Mouse (Mus musculus): ENCODE measurements around the gene Mr1. TPM values are rescaled to one million over a fixed set of nuclear protein-coding genes. Genes with fewer than 3 reads are reported as not detected.

Gene Mr1
- polyA plus RNA-seq, 1 experiment = 13.8 TPM

DNA sequence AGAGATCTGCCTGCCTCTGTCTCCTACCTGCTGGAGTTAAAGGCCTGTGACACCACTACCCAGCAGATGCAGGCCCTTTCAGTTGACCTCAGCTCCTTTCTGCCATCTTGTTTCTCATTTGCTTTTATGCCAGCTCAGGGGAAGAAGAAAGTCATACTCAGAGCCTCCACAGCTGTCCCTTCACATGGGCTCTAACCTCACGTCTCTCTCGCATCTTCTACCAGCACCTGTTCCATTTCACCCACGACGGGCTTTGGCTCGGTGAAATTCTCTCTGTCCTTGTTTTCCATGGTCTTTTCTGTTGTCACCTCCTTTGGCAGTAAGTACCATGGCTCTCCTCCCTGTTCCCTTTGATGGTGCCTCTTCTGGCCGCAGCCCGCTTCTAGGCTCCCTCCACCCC, 56.3 kb downstream of the Mr1 start:
- peaks cover 33% of the 10 kb centered on the region for H3K4me1 ChIP-seq (ENCODE audit: control insufficient read depth, insufficient read depth, low read length)
- H3K27ac ChIP-seq (ENCODE audit: insufficient read depth, low read length) = no peak overlapping the region; the same call in 1 of the 2 replicates
- H3K4me3 ChIP-seq (ENCODE audit: insufficient read depth, low read length) = no peak overlapping the region
- TF ChIP-seq POLR2A (IDR thresholded peaks at IDR 0.05; ENCODE audit: low read depth, low read length) = no peak
- TF ChIP-seq CTCF (IDR thresholded peaks at IDR 0.05; ENCODE audit: borderline replicate concordance, insufficient read depth, low read length) = no peak

DNA sequence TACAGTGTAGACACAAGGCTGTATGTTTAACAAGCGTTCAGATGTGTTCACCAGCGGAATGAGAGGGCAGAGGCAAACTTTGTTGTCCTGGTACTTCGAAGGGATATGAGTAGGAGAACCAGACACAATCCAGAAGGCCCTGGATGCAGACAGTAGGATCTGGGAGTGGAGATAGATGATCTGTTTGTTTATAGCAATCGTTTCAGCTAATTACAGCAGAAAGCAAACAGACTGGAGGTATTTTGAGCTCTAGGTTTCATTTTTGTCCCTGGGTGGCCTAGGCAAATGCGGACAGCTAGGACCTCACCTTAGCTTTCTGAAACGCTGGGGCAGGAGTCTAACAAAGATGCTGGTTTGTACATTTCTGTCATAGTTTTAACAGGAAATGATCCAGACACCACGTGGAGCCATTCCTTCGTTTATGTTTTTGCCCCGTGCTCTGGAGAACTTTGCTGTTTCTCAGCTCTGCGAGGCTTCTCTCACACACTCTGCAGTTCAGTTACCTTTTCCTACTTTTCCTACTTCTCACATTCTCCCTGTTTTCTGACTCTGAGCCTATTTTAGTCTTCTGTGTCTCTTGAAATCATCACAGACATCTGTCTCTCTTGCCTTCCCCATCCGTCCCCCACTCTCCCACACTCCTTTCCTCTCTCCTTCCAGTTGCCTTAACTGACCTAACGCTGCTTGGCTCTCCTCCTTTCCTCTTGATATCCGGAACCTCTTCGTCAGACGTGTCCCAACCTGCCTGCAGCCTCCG, 57.6 kb downstream of the Mr1 start:
- H3K4me1 ChIP-seq (ENCODE audit: control insufficient read depth, insufficient read depth, low read length) = peaks cover 31% of the 10 kb centered on the region
- peak overlapping the region; percentile 72 for H3K27ac ChIP-seq (ENCODE audit: insufficient read depth, low read length)
- H3K4me3 ChIP-seq (ENCODE audit: insufficient read depth, low read length) = no peak overlapping the region
- TF ChIP-seq POLR2A (IDR thresholded peaks at IDR 0.05; ENCODE audit: low read depth, low read length) (no peak), CTCF (IDR thresholded peaks at IDR 0.05; ENCODE audit: borderline replicate concordance, insufficient read depth, low read length) (no peak)

DNA sequence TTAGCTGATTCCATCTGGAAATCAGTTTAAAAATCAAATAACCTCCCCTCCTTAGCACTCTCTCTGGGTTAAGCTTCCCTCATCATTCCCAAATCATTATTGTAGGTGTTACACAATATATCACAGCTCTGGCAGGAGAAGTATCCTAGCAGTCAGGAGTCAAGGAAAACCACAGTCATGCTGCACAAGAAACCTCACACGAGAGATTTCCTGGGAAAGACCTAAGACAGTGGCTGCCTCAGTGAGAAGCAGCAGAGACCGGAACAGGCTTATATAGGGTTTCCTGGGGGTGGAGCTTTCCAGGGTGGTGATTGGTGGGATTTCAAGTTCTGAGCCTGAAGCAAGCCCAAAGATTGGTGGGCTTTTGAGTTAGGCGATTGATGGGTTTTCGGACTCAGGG, 58.6 kb downstream of the Mr1 start:
- TF ChIP-seq POLR2A (IDR thresholded peaks at IDR 0.05; ENCODE audit: low read depth, low read length) (no peak), CTCF (IDR thresholded peaks at IDR 0.05; ENCODE audit: borderline replicate concordance, insufficient read depth, low read length) (no peak)
- no peak overlapping the region for H3K27ac ChIP-seq (ENCODE audit: insufficient read depth, low read length)
- peaks cover 29% of the 10 kb centered on the region for H3K4me1 ChIP-seq (ENCODE audit: control insufficient read depth, insufficient read depth, low read length)

DNA sequence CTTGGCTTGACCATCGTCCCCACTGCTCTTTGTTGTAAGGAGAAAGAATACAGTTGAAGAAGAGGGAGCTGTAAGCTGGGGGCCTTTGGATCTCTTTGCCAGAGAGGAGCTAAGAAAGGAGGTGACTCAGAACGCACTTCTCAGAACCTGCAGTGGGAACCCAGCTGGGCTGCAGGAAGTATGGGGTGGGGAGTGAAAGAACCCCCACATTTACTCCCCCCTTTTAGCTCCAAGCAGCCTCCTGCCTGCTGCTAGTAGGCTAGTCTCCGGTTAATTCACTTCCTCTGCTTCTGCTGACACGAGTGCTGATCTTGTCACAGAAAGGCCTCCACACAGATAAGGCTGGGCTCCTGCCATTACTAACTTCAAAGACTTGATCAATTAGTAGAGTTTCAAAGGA, 59.7 kb downstream of the Mr1 start:
- TF ChIP-seq CTCF (IDR thresholded peaks at IDR 0.05; ENCODE audit: borderline replicate concordance, insufficient read depth, low read length) (no peak), POLR2A (IDR thresholded peaks at IDR 0.05; ENCODE audit: low read depth, low read length) (no peak)
- Histone ChIP-seq H3K4me1 (ENCODE audit: control insufficient read depth, insufficient read depth, low read length) (peaks cover 30% of the 10 kb centered on the region), H3K4me3 (ENCODE audit: insufficient read depth, low read length) (no peak overlapping the region), H3K27ac (ENCODE audit: insufficient read depth, low read length) (peak overlapping the region; percentile 47; the same call in 1 of the 2 replicates)

More for the DNA sequence above, 58.6 kb downstream of the Mr1 start:
- no peak overlapping the region for H3K4me3 ChIP-seq (ENCODE audit: insufficient read depth, low read length)

DNA sequence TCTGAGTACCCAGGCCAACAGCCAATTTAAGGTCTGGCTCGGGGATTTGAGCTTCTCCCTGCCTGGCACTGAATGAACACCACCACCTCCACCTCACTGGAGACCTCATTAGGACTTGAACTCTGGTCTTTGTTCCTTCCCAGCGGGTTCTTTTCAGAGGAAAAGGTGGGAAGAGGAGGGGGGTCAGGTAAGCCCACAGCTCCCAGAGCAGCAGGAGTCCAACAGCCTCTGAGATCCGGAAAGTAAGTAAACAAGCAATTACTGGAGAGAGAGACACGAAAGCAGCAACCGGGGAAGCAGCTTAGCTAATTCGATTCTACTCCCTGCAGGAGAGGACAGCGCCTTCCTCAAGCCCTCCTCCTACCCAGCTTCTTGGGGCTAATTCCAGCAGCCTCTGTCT, 60.2 kb downstream of the Mr1 start:
- no peak overlapping the region for H3K4me3 ChIP-seq (ENCODE audit: insufficient read depth, low read length)
- peaks cover 27% of the 10 kb centered on the region for H3K4me1 ChIP-seq (ENCODE audit: control insufficient read depth, insufficient read depth, low read length)
- H3K27ac ChIP-seq (ENCODE audit: insufficient read depth, low read length) = peak overlapping the region; percentile 47; the same call in 1 of the 2 replicates
- TF ChIP-seq CTCF (IDR thresholded peaks at IDR 0.05; ENCODE audit: borderline replicate concordance, insufficient read depth, low read length) (no peak), POLR2A (IDR thresholded peaks at IDR 0.05; ENCODE audit: low read depth, low read length) (no peak)

DNA sequence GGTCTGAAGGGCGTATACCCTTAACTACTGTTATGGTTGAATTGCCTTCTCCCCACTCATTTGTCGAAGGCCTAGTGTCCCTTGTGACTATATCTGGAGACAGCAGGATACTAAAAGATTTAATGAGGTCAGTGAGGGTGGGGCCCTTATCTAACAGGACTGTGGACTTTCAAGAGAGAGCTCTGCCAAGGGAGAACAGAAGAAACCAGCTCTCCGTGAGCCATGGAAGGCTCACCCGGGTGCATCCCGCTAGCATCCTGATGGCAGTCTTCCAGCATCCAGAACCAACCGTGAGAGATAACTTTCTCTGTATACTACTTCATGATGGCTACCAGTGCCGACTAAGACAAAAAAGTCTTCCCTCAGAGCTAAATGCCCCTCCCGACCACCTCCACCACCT, 61.8 kb downstream of the Mr1 start:
- H3K4me1 ChIP-seq (ENCODE audit: control insufficient read depth, insufficient read depth, low read length) = peaks cover 24% of the 10 kb centered on the region
- H3K4me3 ChIP-seq (ENCODE audit: insufficient read depth, low read length) = no peak overlapping the region
- no peak for TF ChIP-seq POLR2A (IDR thresholded peaks at IDR 0.05; ENCODE audit: low read depth, low read length)
- no peak for TF ChIP-seq CTCF (IDR thresholded peaks at IDR 0.05; ENCODE audit: borderline replicate concordance, insufficient read depth, low read length)
- H3K27ac ChIP-seq (ENCODE audit: insufficient read depth, low read length) = no peak overlapping the region

DNA sequence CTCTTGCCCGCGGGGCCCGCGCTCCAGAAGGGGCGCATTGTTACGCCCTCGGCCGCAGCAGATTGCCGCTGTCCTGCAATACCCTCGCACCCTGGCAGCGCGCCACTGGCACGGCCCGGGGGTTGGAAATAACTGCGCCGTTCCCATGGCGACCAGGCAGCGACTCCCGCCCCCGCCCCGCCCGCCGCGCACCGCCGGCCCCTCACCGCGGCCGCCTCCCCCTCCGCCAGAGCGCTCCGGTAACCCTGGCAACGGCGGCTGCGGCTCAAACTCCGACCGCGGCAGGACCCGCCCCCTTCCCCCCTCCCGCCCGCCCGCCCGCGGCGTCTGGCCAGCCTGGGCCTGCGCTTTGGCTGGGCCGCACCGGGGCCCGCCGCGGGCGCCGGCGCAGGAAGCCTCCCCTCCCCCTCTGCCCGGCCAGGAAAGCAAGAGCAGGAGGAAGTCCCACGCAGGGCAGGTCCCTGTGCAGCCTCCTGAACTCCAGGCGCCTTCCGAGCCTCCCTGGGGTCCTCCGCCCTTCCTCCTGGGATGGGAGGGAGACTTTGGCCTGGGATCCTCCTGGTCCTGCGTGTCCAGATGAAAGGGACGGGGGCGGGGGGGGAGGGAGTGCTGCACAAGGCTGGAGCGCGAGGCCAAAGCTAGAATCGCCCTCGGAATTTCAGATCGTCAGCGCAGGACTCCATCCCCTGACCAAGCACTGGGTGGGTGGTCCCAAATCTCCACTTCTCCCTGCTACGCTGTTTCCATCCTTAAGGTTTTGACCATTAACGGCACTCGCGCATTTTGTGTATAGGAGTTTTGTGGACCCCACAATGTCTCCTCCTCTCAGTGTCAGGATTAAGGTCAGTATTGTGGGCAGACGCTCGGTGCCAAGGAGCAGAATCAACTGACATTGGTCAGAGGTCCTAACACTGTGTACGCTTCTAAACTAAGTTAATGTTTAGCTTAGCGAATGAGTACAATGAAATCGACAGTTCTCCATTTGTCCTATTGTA, 63.0 kb downstream of the Mr1 start:
- TF ChIP-seq CTCF (IDR thresholded peaks at IDR 0.05; ENCODE audit: borderline replicate concordance, insufficient read depth, low read length) = no peak
- peak; percentile 65; the same call in 1 of the 2 replicates for TF ChIP-seq POLR2A (IDR thresholded peaks at IDR 0.05; ENCODE audit: low read depth, low read length)
- H3K4me1 ChIP-seq (ENCODE audit: control insufficient read depth, insufficient read depth, low read length) = peaks cover 12% of the 10 kb centered on the region
- H3K27ac ChIP-seq (ENCODE audit: insufficient read depth, low read length) = peak overlapping the region; percentile 77
- peak overlapping the region; percentile 18 for H3K4me3 ChIP-seq (ENCODE audit: insufficient read depth, low read length)

DNA sequence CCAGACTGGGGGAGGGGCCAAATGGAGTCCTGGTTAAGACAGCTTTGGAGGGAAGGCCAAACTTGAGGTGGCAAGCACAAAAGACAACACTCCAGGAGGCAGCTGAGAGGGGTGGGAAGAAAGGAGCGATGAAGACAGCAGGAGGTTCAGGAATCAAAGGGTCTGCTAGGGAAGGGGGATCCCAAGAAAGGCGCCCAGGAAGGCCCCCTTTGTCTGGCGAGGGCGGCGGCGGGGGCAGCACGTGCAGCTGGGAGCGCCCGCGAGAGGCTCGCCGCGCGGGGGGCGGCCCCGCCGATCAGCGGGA, 63.7 kb downstream of the Mr1 start:
- peaks cover 11% of the 10 kb centered on the region for H3K4me1 ChIP-seq (ENCODE audit: control insufficient read depth, insufficient read depth, low read length)
- H3K4me3 ChIP-seq (ENCODE audit: insufficient read depth, low read length) = peak overlapping the region; percentile 18; the same call in 1 of the 2 replicates
- H3K27ac ChIP-seq (ENCODE audit: insufficient read depth, low read length) = peak overlapping the region; percentile 77
- TF ChIP-seq POLR2A (IDR thresholded peaks at IDR 0.05; ENCODE audit: low read depth, low read length) (no peak; the same call in 1 of the 2 replicates), CTCF (IDR thresholded peaks at IDR 0.05; ENCODE audit: borderline replicate concordance, insufficient read depth, low read length) (no peak)

DNA sequence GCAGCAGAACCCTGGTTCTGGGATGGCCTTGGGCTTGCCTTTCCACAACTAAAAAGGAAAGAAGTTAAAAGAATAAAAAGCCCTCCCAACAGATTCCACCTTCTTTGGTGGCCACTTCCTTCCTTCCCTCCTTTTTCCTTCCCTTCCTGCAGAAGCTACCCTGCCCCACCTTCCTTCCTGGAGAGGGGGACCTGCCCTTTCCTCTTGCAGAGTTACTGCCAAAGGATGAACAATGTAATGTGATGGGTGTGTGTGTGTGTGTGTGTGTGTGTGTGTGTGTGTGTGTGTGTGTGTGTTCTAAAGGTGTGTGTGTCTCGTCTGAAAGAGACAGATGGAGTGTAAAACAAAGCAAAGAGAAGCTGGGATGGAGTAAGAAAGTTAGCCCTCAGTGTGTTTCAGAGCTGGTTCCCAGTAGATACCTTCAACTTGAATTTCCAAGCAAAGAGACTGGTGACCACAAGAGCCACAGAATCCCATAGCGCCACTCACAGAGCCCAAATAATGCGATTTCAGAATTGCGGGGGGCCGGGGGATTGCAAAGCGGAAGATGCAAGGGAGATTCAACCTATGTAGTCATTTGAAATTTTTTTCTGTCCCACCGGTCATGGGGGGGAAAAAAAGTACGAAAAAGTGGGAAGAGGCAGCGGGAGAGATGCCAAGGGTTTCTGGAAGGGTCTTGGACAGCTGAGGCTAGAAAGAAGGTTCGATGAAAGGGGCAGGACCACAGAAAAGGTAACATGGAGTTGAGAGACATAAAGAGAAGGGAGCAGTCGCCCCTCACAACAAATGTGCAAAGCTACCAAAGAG, 64.3 kb downstream of the Mr1 start:
- peak overlapping the region; percentile 77 for H3K27ac ChIP-seq (ENCODE audit: insufficient read depth, low read length)
- H3K4me3 ChIP-seq (ENCODE audit: insufficient read depth, low read length) = 0 out of 2 replicates have a peak overlapping the region, but pooled peaks have one; percentile 18
- no peak for TF ChIP-seq CTCF (IDR thresholded peaks at IDR 0.05; ENCODE audit: borderline replicate concordance, insufficient read depth, low read length)
- no peak; the same call in 1 of the 2 replicates for TF ChIP-seq POLR2A (IDR thresholded peaks at IDR 0.05; ENCODE audit: low read depth, low read length)
- peaks cover 9% of the 10 kb centered on the region for H3K4me1 ChIP-seq (ENCODE audit: control insufficient read depth, insufficient read depth, low read length)

Data from embryonic fibroblast, embryonic 13.5 days (primary cell).